Mouse (Mus musculus) testis, adult 2 months (tissue): ENCODE measurements around the gene Efemp2. TPM values are rescaled to one million over a fixed set of nuclear protein-coding genes. Genes with fewer than 3 reads are reported as not detected.

Experiments
- H3K27ac ChIP-seq: fragments of 200-500 bp; 2 replicates; pipeline ENCODE4 v1.5.1; 2012; ENCODE audit warnings: low read depth, low read length; ENCODE audit not compliant: control insufficient read depth, insufficient read depth
- H3K27me3 ChIP-seq: fragments of 200-500 bp; 2 replicates; pipeline ENCODE4 v1.6.1; 2012; ENCODE audit warnings: mild to moderate bottlenecking, low read length, moderate library complexity; ENCODE audit not compliant: control insufficient read depth, insufficient read depth
- H3K36me3 ChIP-seq: fragments of 200-500 bp; 2 replicates; pipeline ENCODE4 v1.6.1; 2012; ENCODE audit warnings: mild to moderate bottlenecking, low read length; ENCODE audit not compliant: control insufficient read depth, insufficient read depth
- H3K4me1 ChIP-seq: fragments of 200-500 bp; 2 replicates; pipeline ENCODE4 v1.6.1; 2012; ENCODE audit warnings: low read length; ENCODE audit not compliant: control insufficient read depth, insufficient read depth
- H3K4me3 ChIP-seq: fragments of 200-500 bp; 2 replicates; pipeline ENCODE4 v1.5.1; 2012; ENCODE audit warnings: low read depth, mild to moderate bottlenecking, low read length, moderate library complexity, mixed read lengths; ENCODE audit not compliant: control insufficient read depth
- CTCF ChIP-seq: fragments of 200-500 bp; IDR thresholded peaks from 2 replicates; pipeline ENCODE4 v1.5.1; 2012; ENCODE audit warnings: low read depth, mild to moderate bottlenecking, inconsistent platforms, low read length, moderate library complexity; ENCODE audit not compliant: control insufficient read depth, insufficient read depth, insufficient replicate concordance
- POLR2A ChIP-seq: fragments of 200-500 bp; IDR thresholded peaks from 2 replicates; pipeline ENCODE4 v1.6.1; 2012; ENCODE audit warnings: low read depth, mild to moderate bottlenecking, inconsistent platforms, low read length, moderate library complexity; ENCODE audit not compliant: control insufficient read depth
- polyA plus RNA-seq: library from polyadenylated mRNA; depleted of rRNA; stranded (reverse); fragments of >200 nt; gene quantifications from 2 replicates; pipeline ENCODE4 v1.2.3, GENCODE M21; 2012; rRNA removed

Gene Efemp2
- polyA plus RNA-seq, 1 experiment = 17.3 TPM

- H3K27me3 ChIP-seq = no peaks in the 10 kb centered on the region
- H3K27ac ChIP-seq = no peak overlapping the region
- H3K4me3 ChIP-seq = peak overlapping the region; percentile 39
Measured at GRCm38 (mm10) chr19:5529325-5530137, 55.8 kb downstream of the Efemp2 start.

GRCm38 (mm10) chr19:5530138-5530524, 56.4 kb downstream of the Efemp2 start:
- Histone ChIP-seq H3K36me3 (no peaks in the 10 kb centered on the region; the same call in 1 of the 2 replicates), H3K4me3 (no peak overlapping the region), H3K27ac (no peak overlapping the region), H3K4me1 (peaks cover 4% of the 10 kb centered on the region; the same call in 1 of the 2 replicates), H3K27me3 (no peaks in the 10 kb centered on the region)
- TF ChIP-seq POLR2A (no peak), CTCF (no peak)

More at GRCm38 (mm10) chr19:5529325-5530137, 55.8 kb downstream of the Efemp2 start:
- Histone ChIP-seq H3K4me1 (peaks cover 4% of the 10 kb centered on the region; the same call in 1 of the 2 replicates), H3K36me3 (no peaks in the 10 kb centered on the region; the same call in 1 of the 2 replicates)
- TF ChIP-seq POLR2A (no peak), CTCF (peak; percentile 95)

Other genes with a start within 250 kb of the Efemp2 start
- 163 and 169 TPM in 2 replicates for gene Pacs1, start 200.8 kb upstream of the Efemp2 start, polyA plus RNA-seq
- gene Sf3b2, start 178.5 kb upstream of the Efemp2 start, polyA plus RNA-seq = 92.2 and 93.4 TPM in 2 replicates
- 2.2 and 2.4 TPM in 2 replicates for gene Gal3st3, start 175.6 kb upstream of the Efemp2 start, polyA plus RNA-seq
- gene Catsper1, start 138.2 kb upstream of the Efemp2 start, polyA plus RNA-seq = 219 and 262 TPM in 2 replicates
- gene Cst6, start 124.4 kb upstream of the Efemp2 start, polyA plus RNA-seq = 0.85 and 1.5 TPM in 2 replicates
- 24.5 and 26.9 TPM in 2 replicates for gene Eif1ad, start 107.2 kb upstream of the Efemp2 start, polyA plus RNA-seq
- 105 and 120 TPM in 2 replicates for gene Banf1, start 106.8 kb upstream of the Efemp2 start, polyA plus RNA-seq
- 27.4 and 32.8 TPM in 2 replicates for gene Sart1, start 85.3 kb upstream of the Efemp2 start, polyA plus RNA-seq
- gene Tsga10ip, start 71.4 kb upstream of the Efemp2 start, polyA plus RNA-seq = 353 and 423 TPM in 2 replicates
- 290 and 345 TPM in 2 replicates for gene Drap1, start 49.0 kb upstream of the Efemp2 start, polyA plus RNA-seq
- 82.3 and 88.1 TPM in 2 replicates for gene AI837181, start 48.8 kb upstream of the Efemp2 start, polyA plus RNA-seq
- gene Fosl1, start 26.4 kb upstream of the Efemp2 start, polyA plus RNA-seq = 3.2 TPM in 2 replicates
- gene Ccdc85b, start 16.1 kb upstream of the Efemp2 start, polyA plus RNA-seq = 0.65 and 0.89 TPM in 2 replicates
- gene Fibp, start 13.3 kb upstream of the Efemp2 start, polyA plus RNA-seq = 70.0 and 71.3 TPM in 2 replicates
- 0.14 TPM in 1 of 2 replicates, not detected in the other for gene Ctsw, start 5.4 kb upstream of the Efemp2 start, polyA plus RNA-seq
- 55.3 and 69.7 TPM in 2 replicates for gene Mus81, start 14.4 kb downstream of the Efemp2 start, polyA plus RNA-seq
- gene Cfl1, start 16.5 kb downstream of the Efemp2 start, polyA plus RNA-seq = 225 and 243 TPM in 2 replicates
- 289 and 311 TPM in 2 replicates for gene 1700020D05Rik, start 29.8 kb downstream of the Efemp2 start, polyA plus RNA-seq
- 11.0 and 12.7 TPM in 2 replicates for gene Snx32, start 36.6 kb downstream of the Efemp2 start, polyA plus RNA-seq
- 8.5 and 10.1 TPM in 2 replicates for gene Ovol1, start 86.7 kb downstream of the Efemp2 start, polyA plus RNA-seq
- 15.4 and 16.7 TPM in 2 replicates for gene Ap5b1, start 94.1 kb downstream of the Efemp2 start, polyA plus RNA-seq
- gene Rnaseh2c, start 127.9 kb downstream of the Efemp2 start, polyA plus RNA-seq = 27.3 and 36.7 TPM in 2 replicates
- gene Kat5, start 136.3 kb downstream of the Efemp2 start, polyA plus RNA-seq = 108 and 120 TPM in 2 replicates
- gene Rela, start 163.5 kb downstream of the Efemp2 start, polyA plus RNA-seq = 42.5 and 44.5 TPM in 2 replicates
- gene Sipa1, start 189.8 kb downstream of the Efemp2 start, polyA plus RNA-seq = 5.5 and 9.4 TPM in 2 replicates
- 24.6 and 31.8 TPM in 2 replicates for gene Map3k11, start 214.8 kb downstream of the Efemp2 start, polyA plus RNA-seq
- 63.4 and 67.4 TPM in 2 replicates for gene Pcnx3, start 215.0 kb downstream of the Efemp2 start, polyA plus RNA-seq
- gene Kcnk7, start 230.4 kb downstream of the Efemp2 start, polyA plus RNA-seq = 10.2 and 10.8 TPM in 2 replicates